Mouse (Mus musculus): ENCODE results near the gene Hoxd3. TPM values are rescaled to one million over a fixed set of nuclear protein-coding genes. Genes with fewer than 3 reads are reported as not detected.

Gene Hoxd3
- polyA plus RNA-seq (2015; fragmentation: Nextera tagmentation; extraction: Ambion mirVana) = 0.55 and 0.65 TPM in 2 replicates

- WGBS = under 1% methylated on average over 65 of the region's 65 CpGs
- Histone ChIP-seq H3K9ac (peak within 1 kb of the TSS; percentile 50), H3K9me3 (no peaks in the 10 kb centered on the region), H3K27ac (peak within 1 kb of the TSS; percentile 63), H3K4me3 (peak within 1 kb of the TSS; percentile 45), H3K4me2 (peak within 1 kb of the TSS; percentile 72), H3K27me3 (peaks cover 96% of the 10 kb centered on the region), H3K36me3 (no peaks in the 10 kb centered on the region), H3K4me1 (peaks cover 25% of the 10 kb centered on the region)
- no peak for ATAC-seq (ENCODE audit: insufficient number of reproducible peaks, low FRiP score, low TSS enrichment, low read depth)
These were observed at the start of gene Hoxd3, which contains the start of gene Hoxd4 for GRCm38 (mm10) chr2:74711721-74712621. Gene Hoxd3 (plus strand): TSS chr2:74711927. Gene Hoxd4 (plus strand): TSS chr2:74711929.

- Histone ChIP-seq H3K4me2 (peak overlapping the region; percentile 46), H3K27ac (peak overlapping the region; percentile 62), H3K9me3 (no peaks in the 10 kb centered on the region), H3K27me3 (peaks cover 73% of the 10 kb centered on the region), H3K36me3 (no peaks in the 10 kb centered on the region), H3K4me3 (peak overlapping the region; percentile 19), H3K4me1 (peaks cover 27% of the 10 kb centered on the region), H3K9ac (no peak overlapping the region)
- no peak for ATAC-seq (ENCODE audit: insufficient number of reproducible peaks, low FRiP score, low TSS enrichment, low read depth)
- 1% methylated on average over 18 of the region's 18 CpGs for WGBS
These were observed 48.3 kb upstream of the Hoxd3 start for GRCm38 (mm10) chr2:74663291-74663925.

DNA sequence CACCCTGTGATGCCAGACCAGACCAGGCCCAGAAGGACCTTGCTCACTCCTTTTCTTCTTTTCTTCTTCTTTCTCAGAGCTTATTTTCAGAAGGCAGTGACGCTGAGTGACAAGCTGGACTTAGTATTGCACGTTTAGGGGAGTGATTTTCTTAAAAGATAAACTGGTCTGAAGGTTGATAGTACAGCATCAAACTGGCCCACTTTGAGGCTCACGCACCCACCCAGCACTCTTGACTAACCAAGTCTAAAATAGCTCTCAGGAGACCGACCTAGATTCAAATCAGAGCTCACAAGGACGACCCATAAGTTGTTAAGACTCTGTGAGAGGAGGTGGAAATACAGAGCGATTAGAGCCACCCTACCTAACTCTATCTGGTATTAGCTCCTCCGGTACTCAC, 45.3 kb upstream of the Hoxd3 start:
- peak overlapping the region; percentile 35; the same call in 1 of the 2 replicates for H3K4me2 ChIP-seq
- peak overlapping the region; percentile 21 for H3K4me3 ChIP-seq
- no peak overlapping the region; the same call in 1 of the 2 replicates for H3K9ac ChIP-seq
- ATAC-seq (ENCODE audit: insufficient number of reproducible peaks, low FRiP score, low TSS enrichment, low read depth) = no peak
- peak overlapping the region; percentile 74 for H3K27ac ChIP-seq
- no peaks in the 10 kb centered on the region for H3K36me3 ChIP-seq
- peaks cover 66% of the 10 kb centered on the region for H3K27me3 ChIP-seq
- WGBS = 11% methylated on average over 7 of the region's 7 CpGs
- H3K9me3 ChIP-seq = no peaks in the 10 kb centered on the region
- peaks cover 20% of the 10 kb centered on the region for H3K4me1 ChIP-seq

GRCm38 (mm10) chr2:74667191-74667841, 44.4 kb upstream of the Hoxd3 start:
- Histone ChIP-seq H3K9me3 (no peaks in the 10 kb centered on the region), H3K4me3 (peak overlapping the region; percentile 66), H3K27me3 (peaks cover 57% of the 10 kb centered on the region), H3K4me2 (peak overlapping the region; percentile 66), H3K27ac (peak overlapping the region; percentile 91), H3K9ac (peak overlapping the region; percentile 35), H3K4me1 (peaks cover 15% of the 10 kb centered on the region), H3K36me3 (no peaks in the 10 kb centered on the region)
- 3% methylated on average over 36 of the region's 36 CpGs for WGBS
- no peak for ATAC-seq (ENCODE audit: insufficient number of reproducible peaks, low FRiP score, low TSS enrichment, low read depth)

- Histone ChIP-seq H3K4me2 (peak within 1 kb of the TSS; percentile 66), H3K9me3 (no peaks in the 10 kb centered on the region), H3K9ac (peak within 1 kb of the TSS; percentile 76), H3K27ac (peak within 1 kb of the TSS; percentile 95), H3K36me3 (no peaks in the 10 kb centered on the region), H3K4me1 (peaks cover 19% of the 10 kb centered on the region), H3K27me3 (peaks cover 58% of the 10 kb centered on the region), H3K4me3 (peak within 1 kb of the TSS; percentile 66)
- 2% methylated on average over 19 of the region's 51 CpGs for WGBS
- peak; percentile 94 for ATAC-seq (ENCODE audit: insufficient number of reproducible peaks, low FRiP score, low TSS enrichment, low read depth)
These were observed 43.8 kb upstream of the Hoxd3 start, which contains the start of gene Hoxd13 for GRCm38 (mm10) chr2:74667842-74668357. Gene Hoxd13 (plus strand): TSS chr2:74668310.

DNA sequence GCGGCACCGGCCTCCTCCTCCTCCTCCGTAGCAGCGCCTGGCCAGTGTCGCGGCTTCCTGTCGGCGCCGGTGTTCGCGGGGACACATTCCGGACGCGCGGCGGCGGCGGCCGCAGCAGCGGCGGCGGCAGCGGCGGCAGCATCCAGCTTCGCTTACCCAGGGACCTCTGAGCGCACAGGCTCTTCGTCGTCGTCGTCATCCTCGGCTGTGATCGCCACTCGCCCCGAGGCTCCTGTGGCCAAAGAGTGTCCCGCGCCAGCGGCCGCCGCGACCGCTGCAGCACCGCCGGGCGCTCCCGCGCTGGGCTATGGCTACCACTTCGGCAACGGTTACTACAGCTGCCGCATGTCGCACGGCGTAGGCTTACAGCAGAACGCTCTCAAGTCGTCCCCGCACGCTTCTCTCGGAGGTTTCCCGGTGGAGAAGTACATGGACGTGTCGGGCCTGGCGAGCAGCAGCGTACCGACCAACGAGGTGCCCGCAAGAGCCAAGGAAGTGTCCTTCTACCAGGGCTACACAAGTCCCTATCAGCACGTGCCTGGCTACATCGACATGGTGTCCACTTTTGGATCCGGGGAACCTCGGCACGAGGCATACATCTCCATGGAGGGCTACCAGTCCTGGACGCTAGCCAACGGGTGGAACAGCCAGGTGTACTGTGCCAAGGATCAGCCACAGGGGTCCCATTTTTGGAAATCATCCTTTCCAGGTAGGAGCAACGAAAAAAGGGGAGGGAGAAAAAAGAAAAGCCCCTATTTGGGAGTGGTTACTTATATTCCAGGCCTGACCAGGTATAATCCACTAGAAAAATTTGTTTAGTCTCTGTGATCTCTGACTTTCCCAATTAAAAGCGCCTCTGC, 43.1 kb upstream of the Hoxd3 start:
- under 1% methylated on average over 56 of the region's 74 CpGs for WGBS
- no peak for ATAC-seq (ENCODE audit: insufficient number of reproducible peaks, low FRiP score, low TSS enrichment, low read depth)
- Histone ChIP-seq H3K27me3 (peaks cover 55% of the 10 kb centered on the region), H3K27ac (peak overlapping the region; percentile 95), H3K36me3 (no peaks in the 10 kb centered on the region), H3K4me1 (peaks cover 23% of the 10 kb centered on the region), H3K9me3 (no peaks in the 10 kb centered on the region), H3K4me2 (peak overlapping the region; percentile 66), H3K9ac (peak overlapping the region; percentile 76), H3K4me3 (peak overlapping the region; percentile 66)

- ATAC-seq (ENCODE audit: insufficient number of reproducible peaks, low FRiP score, low TSS enrichment, low read depth) = no peak
- Histone ChIP-seq H3K9ac (peak overlapping the region; percentile 76), H3K36me3 (no peaks in the 10 kb centered on the region), H3K27me3 (peaks cover 55% of the 10 kb centered on the region), H3K27ac (peak overlapping the region; percentile 95), H3K4me3 (peak overlapping the region; percentile 66), H3K9me3 (no peaks in the 10 kb centered on the region), H3K4me2 (peak overlapping the region; percentile 66; the same call in 1 of the 2 replicates), H3K4me1 (peaks cover 27% of the 10 kb centered on the region)
- WGBS = 8% methylated on average over 3 of the region's 3 CpGs
These were observed 42.5 kb upstream of the Hoxd3 start for GRCm38 (mm10) chr2:74669230-74669578.

DNA sequence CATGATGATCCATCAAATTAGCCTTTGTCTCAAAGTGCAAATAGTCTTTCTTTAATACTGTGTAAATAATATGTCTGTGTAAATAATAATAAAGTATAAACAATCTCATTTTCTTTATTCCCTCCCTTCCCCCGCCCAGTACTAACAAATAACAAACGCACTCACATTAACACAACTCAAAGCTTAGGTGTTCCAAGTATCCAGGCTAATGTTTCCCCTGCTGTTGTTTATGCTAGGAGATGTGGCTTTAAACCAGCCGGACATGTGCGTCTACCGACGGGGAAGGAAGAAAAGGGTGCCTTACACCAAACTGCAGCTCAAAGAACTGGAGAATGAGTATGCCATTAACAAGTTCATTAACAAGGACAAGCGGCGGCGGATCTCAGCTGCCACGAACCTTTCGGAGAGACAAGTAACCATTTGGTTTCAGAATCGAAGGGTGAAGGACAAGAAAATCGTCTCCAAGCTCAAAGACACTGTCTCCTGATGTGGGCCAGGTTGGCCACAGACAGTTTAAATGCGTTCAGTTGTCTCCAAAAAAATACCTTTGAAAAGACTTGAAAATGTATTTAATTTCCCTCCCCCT, 42.0 kb upstream of the Hoxd3 start:
- Histone ChIP-seq H3K9ac (peak overlapping the region; percentile 76), H3K9me3 (no peaks in the 10 kb centered on the region), H3K4me3 (peak overlapping the region; percentile 66), H3K27me3 (peaks cover 55% of the 10 kb centered on the region), H3K27ac (peak overlapping the region; percentile 65), H3K4me1 (peaks cover 32% of the 10 kb centered on the region), H3K36me3 (no peaks in the 10 kb centered on the region), H3K4me2 (peak overlapping the region; percentile 66; the same call in 1 of the 2 replicates)
- no peak for ATAC-seq (ENCODE audit: insufficient number of reproducible peaks, low FRiP score, low TSS enrichment, low read depth)
- 9% methylated on average over 14 of the region's 14 CpGs for WGBS

DNA sequence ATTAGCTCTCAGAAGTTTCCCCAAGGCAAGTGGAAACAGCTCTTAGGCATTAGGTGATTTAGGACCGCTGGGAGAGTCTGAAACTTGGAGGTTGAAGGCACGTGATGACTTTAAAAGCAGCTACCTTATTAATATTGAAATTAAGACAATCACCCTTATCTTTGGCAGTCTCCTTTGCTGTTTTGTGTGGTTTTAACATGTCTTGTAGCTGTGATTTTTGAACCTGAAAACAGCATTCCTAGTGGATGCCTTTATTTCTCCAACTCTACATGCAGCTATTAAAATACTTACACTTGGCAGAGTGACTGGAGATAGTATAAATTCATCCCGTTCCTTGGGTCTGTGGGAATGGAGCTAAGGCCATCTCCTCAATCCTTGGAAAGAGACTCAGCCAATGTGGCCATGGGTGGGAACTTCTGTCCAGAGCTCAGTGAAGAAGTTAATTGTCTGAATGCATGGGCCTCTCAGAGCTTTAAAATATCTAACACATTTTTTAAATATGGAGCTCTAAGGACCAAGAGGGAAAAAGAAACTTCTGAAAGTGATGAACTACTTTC, 41.0 kb upstream of the Hoxd3 start:
- Histone ChIP-seq H3K9me3 (no peaks in the 10 kb centered on the region), H3K4me1 (peaks cover 40% of the 10 kb centered on the region), H3K4me2 (peak overlapping the region; percentile 65), H3K4me3 (peak overlapping the region; percentile 66), H3K27ac (no peak overlapping the region; the same call in 1 of the 2 replicates), H3K27me3 (peaks cover 57% of the 10 kb centered on the region), H3K36me3 (no peaks in the 10 kb centered on the region), H3K9ac (no peak overlapping the region)
- no peak for ATAC-seq (ENCODE audit: insufficient number of reproducible peaks, low FRiP score, low TSS enrichment, low read depth)
- WGBS = 15% methylated on average over 3 of the region's 3 CpGs

GRCm38 (mm10) chr2:74671847-74672246, 39.9 kb upstream of the Hoxd3 start:
- WGBS = 24% methylated on average over 5 of the region's 5 CpGs
- H3K9me3 ChIP-seq = no peaks in the 10 kb centered on the region
- no peaks in the 10 kb centered on the region for H3K36me3 ChIP-seq
- peaks cover 43% of the 10 kb centered on the region for H3K4me1 ChIP-seq
- no peak overlapping the region for H3K9ac ChIP-seq
- peaks cover 61% of the 10 kb centered on the region for H3K27me3 ChIP-seq
- ATAC-seq (ENCODE audit: insufficient number of reproducible peaks, low FRiP score, low TSS enrichment, low read depth) = no peak
- peak overlapping the region; percentile 86 for H3K27ac ChIP-seq
- peak overlapping the region; percentile 65 for H3K4me2 ChIP-seq
- H3K4me3 ChIP-seq = peak overlapping the region; percentile 41

Measured in limb, embryonic 15.5 days (tissue).